Mouse (Mus musculus) testis, adult 2 months (tissue): ENCODE measurements at regions not wholly inside any gene's neighbourhood (a gene's known extent, or its start where the extent isn't known, plus 50 kb on each side); places are given as distances from the start of the nearest gene placed in this dataset.

ENCODE experiments used
- CTCF ChIP-seq: fragments of 200-500 bp; IDR thresholded peaks from 2 replicates; pipeline ENCODE4 v1.5.1; 2012; ENCODE audit warnings: low read depth, mild to moderate bottlenecking, inconsistent platforms, low read length, moderate library complexity; ENCODE audit not compliant: control insufficient read depth, insufficient read depth, insufficient replicate concordance
- POLR2A ChIP-seq: fragments of 200-500 bp; IDR thresholded peaks from 2 replicates; pipeline ENCODE4 v1.6.1; 2012; ENCODE audit warnings: low read depth, mild to moderate bottlenecking, inconsistent platforms, low read length, moderate library complexity; ENCODE audit not compliant: control insufficient read depth

- TF ChIP-seq CTCF (no peak), POLR2A (no peak)
Observed at GRCm38 (mm10) chr17:79976518-79977100, 80.7 kb upstream of the Atl2 start.
